Comparison of ENCODE assay signal across 9 mouse cellular contexts in the genomic region with DNA sequence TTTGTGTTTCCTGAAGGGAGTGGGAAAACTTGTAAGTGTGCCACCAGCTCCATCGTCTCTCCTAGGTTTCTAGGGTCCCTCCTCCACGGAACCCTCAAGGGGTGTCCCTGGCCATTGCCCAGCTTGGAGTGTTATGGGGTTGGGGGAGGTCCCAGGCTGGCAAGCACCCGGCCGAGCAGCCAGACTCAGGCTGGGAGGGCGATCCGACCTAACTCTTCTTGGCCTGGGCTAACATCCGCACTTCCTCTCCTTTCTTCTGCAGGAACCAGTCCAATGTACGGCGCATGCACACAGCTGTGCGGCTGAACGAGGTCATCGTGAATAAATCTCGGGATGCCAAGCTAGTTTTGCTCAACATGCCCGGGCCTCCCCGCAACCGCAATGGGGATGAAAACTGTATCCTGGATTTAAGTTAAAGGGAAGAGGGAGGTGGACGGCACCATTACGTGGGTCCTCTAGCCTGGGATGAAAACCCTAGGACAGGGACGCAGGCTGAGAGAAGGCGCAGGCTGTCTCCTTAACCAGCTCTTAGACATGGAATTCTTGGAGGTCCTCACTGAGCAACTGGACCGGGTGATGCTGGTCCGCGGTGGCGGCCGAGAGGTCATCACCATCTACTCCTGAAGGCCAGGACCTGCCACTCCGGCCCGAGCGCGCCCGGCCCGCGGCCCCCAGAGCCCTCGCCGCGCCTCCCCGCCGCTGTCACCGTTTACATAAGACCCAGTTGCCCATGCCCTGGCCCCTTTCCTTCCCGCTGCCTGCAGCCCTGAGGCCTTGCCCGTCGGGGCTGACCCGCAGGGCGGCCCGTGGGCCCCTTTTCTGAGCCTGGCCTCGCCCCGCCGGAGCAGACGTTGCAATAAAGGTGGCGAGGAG. TPM values are rescaled to one million over a fixed set of nuclear protein-coding genes. Genes with fewer than 3 reads are reported as not detected.
DNase-seq lines count a peak whose midpoint lies in the region; ATAC-seq lines count a peak whose summit lies in the region.
"Had no signal": no experiment of that assay in that cellular context is flagged by ENCODE, and none has a peak within 500 bp of the region (broad histone marks: within the 10 kb centered on the region; RNA-seq: fewer than 3 reads in every experiment).

No protein-coding gene starts in this region.

- WGBS in heart, embryonic 13.5 days, result 11% methylated on average over 49 of the region's 49 CpGs
- WGBS in liver, embryonic 13.5 days (ENCODE audit: insufficient replicate concordance), result 12% methylated on average over 49 of the region's 49 CpGs
- 10% methylated on average over 49 of the region's 49 CpGs for WGBS in stomach, embryonic 16.5 days

- H3K36me3 ChIP-seq in heart, embryonic 13.5 days, result peaks cover 34% of the 10 kb centered on the region
- peaks cover 24% of the 10 kb centered on the region for H3K36me3 ChIP-seq in liver, embryonic 13.5 days
- H3K36me3 ChIP-seq in stomach, embryonic 16.5 days (ENCODE audit: control insufficient read depth, insufficient read depth, low read length), result peaks cover 4% of the 10 kb centered on the region

- peak overlapping the region; percentile 51 for H3K4me3 ChIP-seq in heart, embryonic 13.5 days
- peak overlapping the region; percentile 33 for H3K4me3 ChIP-seq in liver, embryonic 13.5 days (replicated peaks)
- H3K4me3 ChIP-seq in stomach, embryonic 16.5 days (replicated peaks; ENCODE audit: low read length), result peak overlapping the region; percentile 39

- no peak for ATAC-seq in heart, embryonic 13.5 days (ENCODE audit: extremely low read depth, insufficient number of reproducible peaks, low FRiP score, low TSS enrichment)
- no peak for ATAC-seq in liver, embryonic 13.5 days (ENCODE audit: low read depth)
- no peak for ATAC-seq in stomach, embryonic 16.5 days (ENCODE audit: insufficient read depth, low FRiP score)

- H3K9ac ChIP-seq in heart, embryonic 13.5 days, result peak overlapping the region; percentile 71
- no peak overlapping the region for H3K9ac ChIP-seq in liver, embryonic 13.5 days
- peak overlapping the region; percentile 15 for H3K9ac ChIP-seq in stomach, embryonic 16.5 days (ENCODE audit: low read length)

- DNase-seq in adrenal gland, postnatal 10 days, result peak; percentile 28
- DNase-seq in adrenal gland, adult 18-20 months (ENCODE audit: low spot score in 2 of 2), result no peak
- DNase-seq in Muller cell, postnatal 12 days (ENCODE audit: inconsistent ontology term), result peak; percentile 45
- DNase-seq in liver, embryonic 13.5 days, result no peak
- no peak for DNase-seq in thymus, postnatal 36 days
- DNase-seq in layer of hippocampus, adult 8-10 months (ENCODE audit: low spot score in 2 of 2), result no peak

- H3K9me3 ChIP-seq in heart, embryonic 13.5 days, result no peaks in the 10 kb centered on the region
- no peaks in the 10 kb centered on the region for H3K9me3 ChIP-seq in liver, embryonic 13.5 days (replicated peaks)
- H3K9me3 ChIP-seq in stomach, embryonic 16.5 days (replicated peaks; ENCODE audit: control insufficient read depth, low read length), result no peaks in the 10 kb centered on the region
- H3K9me3 ChIP-seq: megakaryocyte, embryonic 14.5 days had no signal

- H3K4me1 ChIP-seq in heart, embryonic 13.5 days, result peaks cover 22% of the 10 kb centered on the region
- H3K4me1 ChIP-seq in liver, embryonic 13.5 days (replicated peaks), result peaks cover 13% of the 10 kb centered on the region
- H3K4me1 ChIP-seq in stomach, embryonic 16.5 days (ENCODE audit: control insufficient read depth, insufficient read depth, low read length), result peaks cover 16% of the 10 kb centered on the region

- peaks cover 72% of the 10 kb centered on the region for H3K27me3 ChIP-seq in heart, embryonic 13.5 days (replicated peaks)
- peaks cover 65% of the 10 kb centered on the region for H3K27me3 ChIP-seq in liver, embryonic 13.5 days
- peaks cover 29% of the 10 kb centered on the region for H3K27me3 ChIP-seq in stomach, embryonic 16.5 days (ENCODE audit: control insufficient read depth, insufficient read depth, low read length)

- H3K27ac ChIP-seq in heart, embryonic 13.5 days (replicated peaks), result no peak overlapping the region
- no peak overlapping the region for H3K27ac ChIP-seq in liver, embryonic 13.5 days
- no peak overlapping the region for H3K27ac ChIP-seq in stomach, embryonic 16.5 days (ENCODE audit: low read length)

- H3K4me2 ChIP-seq in heart, embryonic 13.5 days, result peak overlapping the region; percentile 76
- H3K4me2 ChIP-seq in liver, embryonic 13.5 days, result peak overlapping the region; percentile 53
- peak overlapping the region; percentile 62 for H3K4me2 ChIP-seq in stomach, embryonic 16.5 days (ENCODE audit: low read depth, low read length)

RNA-seq across cellular contexts. Expression of a gene that starts 36.5 kb away (rescaled TPM):
- total RNA-seq in adrenal gland, postnatal 10 days (2021), result 1 to 10 TPM; 4.5 to 7.7 TPM
- total RNA-seq in adrenal gland, adult 18-20 months (2021), result 1 to 10 TPM; 5.2 to 9.0 TPM
- polyA plus RNA-seq in heart, embryonic 13.5 days (2015; fragmentation: Nextera tagmentation; extraction: Ambion mirVana), result 0.42 and 0.56 TPM in 2 replicates
- polyA plus RNA-seq in liver, embryonic 13.5 days (2015; fragmentation: Nextera tagmentation; extraction: Ambion mirVana), result 0.17 and 0.18 TPM in 2 replicates
- 0.26 and 0.46 TPM in 2 replicates for polyA plus RNA-seq in stomach, embryonic 16.5 days (2015; fragmentation: Nextera tagmentation; extraction: Ambion mirVana)
- total RNA-seq in layer of hippocampus, adult 8-10 months (2022), result 100 to 1,000 TPM; 370 to 437 (median 422) TPM

RNA-seq across cellular contexts. Expression of a gene that starts 37.6 kb away (rescaled TPM):
- 10 to 100 TPM; 29.3 to 35.9 TPM for total RNA-seq in adrenal gland, postnatal 10 days (2021)
- total RNA-seq in adrenal gland, adult 18-20 months (2021), result 10 to 100 TPM; 35.7 to 41.6 TPM
- polyA plus RNA-seq in heart, embryonic 13.5 days (2015; fragmentation: Nextera tagmentation; extraction: Ambion mirVana), result 40.0 and 42.2 TPM in 2 replicates
- 18.3 and 22.2 TPM in 2 replicates for polyA plus RNA-seq in liver, embryonic 13.5 days (2015; fragmentation: Nextera tagmentation; extraction: Ambion mirVana)
- polyA plus RNA-seq in stomach, embryonic 16.5 days (2015; fragmentation: Nextera tagmentation; extraction: Ambion mirVana), result 49.5 and 49.9 TPM in 2 replicates
- total RNA-seq in layer of hippocampus, adult 8-10 months (2022), result 10 to 100 TPM; 46.2 to 63.5 (median 55.9) TPM

RNA-seq across cellular contexts. Expression of a gene that starts 56.5 kb away (rescaled TPM):
- total RNA-seq in adrenal gland, postnatal 10 days (2021), result 10 to 100 TPM in 1 of 2 experiments, 1 to 10 TPM in 1; 2.6 to 24.5 TPM
- 1 to 10 TPM in 1 of 2 experiments, under 1 TPM in 1; 0.89 to 2.7 TPM for total RNA-seq in adrenal gland, adult 18-20 months (2021)
- 0.33 and 0.36 TPM in 2 replicates for polyA plus RNA-seq in heart, embryonic 13.5 days (2015; fragmentation: Nextera tagmentation; extraction: Ambion mirVana)
- 1.1 and 1.2 TPM in 2 replicates for polyA plus RNA-seq in liver, embryonic 13.5 days (2015; fragmentation: Nextera tagmentation; extraction: Ambion mirVana)
- 5.4 and 5.5 TPM in 2 replicates for polyA plus RNA-seq in stomach, embryonic 16.5 days (2015; fragmentation: Nextera tagmentation; extraction: Ambion mirVana)
- 1 to 10 TPM; 1.5 to 2.2 (median 2.0) TPM for total RNA-seq in layer of hippocampus, adult 8-10 months (2022)

RNA-seq across cellular contexts. Expression of a gene that starts 58.3 kb away (rescaled TPM):
- total RNA-seq in adrenal gland, postnatal 10 days (2021), result 1 to 10 TPM; 2.9 to 3.3 TPM
- 1 to 10 TPM; 1.9 to 2.2 TPM for total RNA-seq in adrenal gland, adult 18-20 months (2021)
- polyA plus RNA-seq in heart, embryonic 13.5 days (2015; fragmentation: Nextera tagmentation; extraction: Ambion mirVana), result 7.6 and 8.5 TPM in 2 replicates
- polyA plus RNA-seq in liver, embryonic 13.5 days (2015; fragmentation: Nextera tagmentation; extraction: Ambion mirVana), result 3.4 and 3.8 TPM in 2 replicates
- polyA plus RNA-seq in stomach, embryonic 16.5 days (2015; fragmentation: Nextera tagmentation; extraction: Ambion mirVana), result 7.0 and 7.5 TPM in 2 replicates
- 1 to 10 TPM in 1 of 4 experiments, under 1 TPM in 3; 0.22 to 1.0 (median 0.58) TPM for total RNA-seq in layer of hippocampus, adult 8-10 months (2022)

Comparison
In these comparisons a context has a peak if more than half of its experiments do, and no peak if none do; other contexts are left out.
1. DNase-seq: peak in adrenal gland, postnatal 10 days (single experiment) and Muller cell, postnatal 12 days (single experiment); none in adrenal gland, adult 18-20 months (0 of 2), liver, embryonic 13.5 days (single experiment), thymus, postnatal 36 days (0 of 2) and layer of hippocampus, adult 8-10 months (0 of 2).
2. RNA of a gene that starts 36.5 kb away (total RNA-seq): 370 to 437 TPM in layer of hippocampus, adult 8-10 months; 5.2 to 9.0 TPM in adrenal gland, adult 18-20 months and 4.5 to 7.7 TPM in adrenal gland, postnatal 10 days; every median in the first group is over 10 times any median in the second.
3. Peak in every context shown above with its lines, with median percentiles within 50 percentile points of each other: H3K4me2 ChIP-seq and H3K4me3 ChIP-seq.